Mouse (Mus musculus) G1E-ER4 (cell line): ENCODE results near the gene Mtss1l. TPM values are rescaled to one million over a fixed set of nuclear protein-coding genes. Genes with fewer than 3 reads are reported as not detected.

Experiments
- GATA1 ChIP-seq: IDR thresholded peaks from one replicate; pipeline ENCODE4 v1.8.0; 2012; ENCODE audit warnings: low read length, inconsistent platforms
- polyA plus RNA-seq: library from polyadenylated mRNA; stranded (reverse); fragments of >175 nt; gene quantifications from 2 replicates; pipeline ENCODE4 v1.2.3, GENCODE M21; 2012

The Mtss1l gene
- polyA plus RNA-seq, 1 experiment: 0.89 TPM

DNA sequence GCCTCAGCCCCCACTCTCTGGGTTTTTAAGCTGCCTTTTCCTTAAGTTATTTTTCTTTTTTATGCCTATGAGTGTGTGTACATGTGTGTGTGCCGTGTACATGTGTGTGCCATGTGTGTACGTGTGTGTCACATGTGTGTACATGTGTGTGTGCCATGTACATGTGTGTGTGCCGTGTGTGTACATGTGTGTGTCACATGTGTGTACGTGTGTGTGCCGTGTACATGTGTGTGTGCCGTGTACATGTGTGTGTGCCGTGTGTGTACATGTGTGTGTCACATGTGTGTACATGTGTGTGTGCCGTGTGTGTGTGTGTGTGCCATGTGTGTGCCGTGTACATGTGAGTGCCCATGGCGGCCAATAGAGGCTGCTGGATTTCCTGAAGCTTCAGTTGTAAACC, 23.9 kb downstream of the Mtss1l start:
- TF ChIP-seq GATA1: no peak

DNA sequence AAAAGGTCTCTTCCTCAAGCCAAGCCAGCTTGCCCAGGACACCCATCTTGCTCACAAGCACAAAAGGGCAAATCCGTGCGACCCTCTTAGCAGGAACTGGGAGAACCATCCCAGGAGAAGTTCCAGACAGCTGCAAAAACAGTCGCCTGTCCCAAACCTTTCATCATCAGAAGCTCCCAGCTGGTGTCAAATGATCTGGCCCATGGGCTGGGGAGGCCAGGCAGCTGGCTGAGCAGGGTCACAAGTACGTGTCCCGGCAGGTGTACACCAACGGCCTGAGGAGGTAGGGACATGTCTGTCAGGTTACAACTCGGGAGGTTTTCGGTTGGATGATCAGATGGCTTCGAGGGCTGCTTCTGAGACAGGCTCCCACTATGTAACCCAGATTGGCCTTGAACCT, 25.4 kb downstream of the Mtss1l start:
- TF ChIP-seq GATA1: no peak

DNA sequence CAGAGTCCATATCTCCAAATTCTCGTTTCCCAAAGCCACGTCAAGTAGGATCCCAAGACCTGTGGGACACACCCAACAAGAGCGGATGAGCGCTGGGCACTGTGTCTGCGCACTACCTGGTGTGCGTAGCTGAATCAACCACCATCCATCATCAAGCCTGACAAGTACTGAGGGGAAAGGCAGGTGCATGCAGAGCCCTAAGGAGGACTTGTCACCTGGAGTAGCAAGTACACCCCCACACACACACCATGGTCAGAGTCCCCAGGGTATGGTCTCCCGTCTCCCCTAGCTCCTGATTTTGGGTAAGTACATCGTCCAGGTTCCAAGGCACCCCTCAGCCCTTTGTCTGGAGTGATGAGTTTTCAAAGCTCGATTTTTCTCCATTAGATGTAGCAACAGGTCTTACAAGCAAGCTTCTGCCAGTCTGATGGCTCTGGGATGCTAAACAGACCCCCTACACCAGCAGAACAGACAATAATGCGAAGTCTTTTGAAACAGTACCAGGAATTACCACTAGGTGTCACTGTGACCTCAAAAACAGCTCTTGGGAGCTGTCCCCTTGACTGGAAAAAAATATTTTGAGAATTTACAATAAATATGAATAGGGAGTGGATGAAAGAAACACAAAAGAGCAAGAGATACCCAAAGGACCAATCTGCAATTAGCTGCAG, 28.4 kb downstream of the Mtss1l start:
- TF ChIP-seq GATA1: no peak

DNA sequence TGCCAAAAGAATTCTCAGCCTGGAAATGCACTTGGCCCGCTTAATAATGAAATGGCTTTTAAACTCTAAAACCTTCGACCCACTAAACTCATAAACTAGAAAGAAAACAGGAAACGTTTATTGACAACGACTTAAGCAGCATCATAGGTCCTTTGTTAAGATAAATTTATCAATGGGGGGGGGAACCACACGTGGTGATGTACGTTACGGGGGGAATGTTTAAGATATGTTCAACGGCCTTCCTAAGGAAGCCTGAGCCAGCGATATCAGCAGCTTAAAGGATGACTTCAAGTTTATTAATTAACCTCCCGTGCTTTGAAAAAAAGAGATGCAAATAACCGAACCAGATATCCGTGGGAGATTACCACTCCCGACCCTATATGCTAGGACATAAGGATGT, 29.0 kb downstream of the Mtss1l start:
- no peak for TF ChIP-seq GATA1

DNA sequence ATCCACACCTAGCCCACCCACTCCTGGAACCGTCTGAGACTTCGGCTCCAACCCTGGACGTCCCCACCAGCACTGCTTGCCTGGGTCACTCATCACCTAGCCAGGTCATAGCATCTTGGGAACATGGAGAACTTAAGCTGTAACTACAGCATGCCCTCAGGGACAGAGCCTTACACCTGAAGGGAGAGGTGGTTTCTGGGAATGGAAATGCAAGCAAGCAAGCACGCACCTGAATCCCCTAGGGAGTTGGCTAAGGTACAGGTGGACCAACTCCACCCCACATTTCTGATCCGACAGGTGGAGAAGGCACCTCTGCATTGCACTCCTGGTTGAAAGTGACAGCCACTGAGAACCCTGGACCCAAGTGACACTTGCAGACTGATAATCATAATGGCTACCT, 30.2 kb downstream of the Mtss1l start:
- TF ChIP-seq GATA1: no peak

DNA sequence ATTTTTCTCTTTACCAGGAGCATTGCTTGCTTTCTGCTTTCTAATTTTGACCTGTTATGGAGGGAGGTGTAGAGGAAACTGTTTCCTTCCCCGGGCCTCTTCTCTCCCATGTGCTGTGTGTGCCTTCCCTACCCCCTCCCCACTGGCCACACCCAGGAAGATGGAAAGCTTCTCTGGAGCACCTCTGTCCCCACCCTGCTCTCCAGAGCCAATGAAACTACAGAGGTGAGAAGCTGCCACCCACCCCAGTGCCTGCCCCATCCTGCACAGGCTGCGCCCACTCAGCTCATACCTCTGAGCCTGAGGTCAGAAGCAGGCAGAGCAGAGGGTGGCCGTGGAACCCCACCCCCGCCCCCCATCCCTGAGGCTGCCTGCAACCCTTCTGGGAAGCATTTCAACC, 33.4 kb downstream of the Mtss1l start:
- TF ChIP-seq GATA1: no peak

DNA sequence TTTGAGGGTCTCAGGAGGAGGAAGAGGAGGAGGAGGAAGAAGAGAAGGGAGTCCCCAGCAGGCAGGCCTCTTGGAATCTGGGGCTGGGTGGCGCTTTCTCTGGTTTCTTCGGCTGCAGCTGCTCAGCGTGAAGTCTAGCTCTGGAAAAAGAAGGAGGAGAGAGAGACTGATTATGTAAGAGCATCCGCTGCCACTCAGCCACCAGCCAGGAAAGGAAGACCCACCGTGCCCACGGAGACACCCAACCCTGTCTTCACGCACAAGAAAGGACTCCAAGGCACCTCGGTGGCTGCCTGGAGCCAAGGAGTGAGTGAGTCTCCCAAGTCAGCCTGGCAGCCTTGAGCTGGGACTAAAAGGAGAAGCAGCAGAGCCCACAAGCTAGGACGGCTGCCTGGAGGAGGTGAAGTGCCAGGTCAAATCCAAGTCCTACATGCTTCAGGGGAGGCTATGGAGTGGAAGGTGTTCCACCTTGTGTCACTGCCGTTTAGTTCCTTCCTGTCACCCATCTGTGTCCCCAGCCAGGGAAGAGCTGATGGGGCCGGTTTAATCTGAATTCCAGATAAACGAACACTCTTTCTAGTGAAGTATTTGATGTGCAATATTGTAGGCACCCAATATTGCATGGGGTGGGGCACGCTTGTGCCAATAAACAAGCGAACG, 34.4 kb downstream of the Mtss1l start:
- TF ChIP-seq GATA1: no peak

DNA sequence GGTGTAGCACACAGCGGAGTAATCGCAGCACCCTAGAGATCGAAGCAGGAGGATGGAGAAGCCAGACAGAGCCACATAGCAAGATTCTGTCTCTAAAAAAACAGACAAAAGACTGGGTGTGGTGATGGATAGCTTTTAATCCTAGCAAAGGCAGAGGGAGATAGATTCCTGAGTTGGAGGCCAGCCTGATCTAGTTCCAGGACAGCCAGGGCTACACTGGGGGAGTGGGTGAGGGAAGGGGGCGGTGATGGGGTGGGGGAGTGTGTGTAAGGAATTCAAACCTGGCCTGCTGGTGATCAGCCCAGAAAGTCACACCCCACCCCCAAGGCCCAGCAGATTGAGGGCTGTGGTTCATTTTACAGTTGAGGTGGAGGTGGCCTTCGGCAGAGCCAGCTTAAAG, 34.9 kb downstream of the Mtss1l start:
- TF ChIP-seq GATA1: no peak

DNA sequence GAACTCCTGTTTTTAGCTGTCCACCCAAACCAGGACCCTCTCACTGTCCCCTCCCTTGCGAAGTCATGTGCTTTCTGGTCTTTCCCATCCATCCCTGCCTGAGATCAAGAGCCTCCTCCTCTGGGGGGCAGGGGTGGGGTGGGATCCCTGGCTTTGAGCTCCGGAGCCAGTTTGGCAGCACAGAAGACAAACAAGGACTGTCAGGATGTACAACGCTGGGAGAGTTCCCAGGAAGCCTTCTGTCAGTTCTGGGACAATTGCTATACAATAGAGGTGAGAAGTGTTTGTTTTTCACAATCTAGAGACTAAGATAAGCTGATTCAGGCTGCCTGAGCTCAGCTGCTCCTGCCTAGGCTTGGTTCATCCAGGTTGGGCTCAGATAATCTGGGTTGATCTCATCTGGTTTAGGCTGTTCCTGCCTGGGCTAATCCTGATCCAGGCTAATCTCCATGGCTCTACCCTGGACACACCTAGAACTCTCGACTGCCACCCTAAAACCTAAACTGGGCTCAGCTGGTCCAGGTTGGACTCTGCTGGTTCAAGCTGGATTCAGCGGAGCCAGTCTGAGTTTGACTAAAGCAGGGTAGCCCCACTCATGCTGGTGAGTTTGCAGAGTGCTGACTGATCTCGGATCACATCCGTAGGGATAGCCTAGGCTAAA, 39.1 kb downstream of the Mtss1l start:
- no peak for TF ChIP-seq GATA1

DNA sequence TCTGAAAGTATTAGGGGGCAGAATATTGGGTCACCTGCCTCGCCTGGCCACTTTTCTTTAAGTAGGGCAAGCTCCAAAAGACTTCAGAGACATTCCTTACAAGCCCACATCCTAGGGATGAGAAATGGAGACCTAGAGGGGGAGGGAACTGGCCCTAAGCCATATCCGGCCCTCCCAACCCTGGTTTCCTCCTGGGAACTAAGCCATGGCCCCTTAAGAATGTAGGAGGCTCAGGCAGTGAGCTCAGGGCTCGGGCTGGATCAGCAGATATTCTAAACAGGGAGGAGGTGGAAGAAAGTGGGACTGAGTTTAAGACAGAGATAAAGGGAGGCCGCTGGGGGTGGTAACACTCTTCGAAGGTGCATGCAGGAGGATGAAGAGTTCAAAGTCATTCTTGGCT, 39.9 kb downstream of the Mtss1l start:
- no peak for TF ChIP-seq GATA1

DNA sequence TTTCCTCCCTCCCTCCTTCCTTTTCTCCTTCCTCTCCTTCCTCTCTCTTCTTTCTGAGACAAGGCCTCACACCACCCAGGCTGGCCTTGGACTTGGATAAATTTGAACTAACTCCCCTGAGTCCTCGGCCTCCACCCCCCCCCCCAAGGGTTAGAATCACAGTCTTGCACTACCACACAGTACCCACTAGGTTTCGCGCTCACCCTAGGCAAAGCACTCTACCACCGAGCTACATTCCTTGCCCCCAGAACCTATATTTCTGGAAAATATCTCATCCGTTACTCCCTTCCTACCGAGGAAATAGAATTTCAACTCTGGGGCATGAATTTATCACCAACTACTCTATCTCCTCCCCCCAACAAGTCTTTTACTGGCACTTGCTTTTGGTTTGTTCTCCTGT, 40.7 kb downstream of the Mtss1l start:
- no peak for TF ChIP-seq GATA1

DNA sequence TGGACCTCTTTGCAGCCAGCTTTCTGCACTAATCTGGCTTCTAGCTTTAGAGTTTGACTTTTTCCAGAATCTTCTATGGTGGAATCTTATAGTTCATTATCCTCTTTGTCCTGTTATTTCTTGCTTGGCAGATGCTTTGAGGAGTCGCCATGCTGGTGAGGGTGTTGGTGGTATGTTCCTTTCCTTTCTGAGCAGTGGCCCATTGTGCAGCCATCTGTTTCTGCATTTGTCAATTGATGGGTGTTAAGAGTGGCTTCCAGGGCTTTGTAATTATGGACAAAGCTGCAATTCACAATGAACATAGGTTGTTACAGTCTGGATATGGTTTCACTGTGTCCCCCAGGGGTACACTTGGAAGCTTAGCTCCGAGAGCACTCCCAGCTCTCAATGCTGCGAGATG, 43.4 kb downstream of the Mtss1l start:
- TF ChIP-seq GATA1: no peak

DNA sequence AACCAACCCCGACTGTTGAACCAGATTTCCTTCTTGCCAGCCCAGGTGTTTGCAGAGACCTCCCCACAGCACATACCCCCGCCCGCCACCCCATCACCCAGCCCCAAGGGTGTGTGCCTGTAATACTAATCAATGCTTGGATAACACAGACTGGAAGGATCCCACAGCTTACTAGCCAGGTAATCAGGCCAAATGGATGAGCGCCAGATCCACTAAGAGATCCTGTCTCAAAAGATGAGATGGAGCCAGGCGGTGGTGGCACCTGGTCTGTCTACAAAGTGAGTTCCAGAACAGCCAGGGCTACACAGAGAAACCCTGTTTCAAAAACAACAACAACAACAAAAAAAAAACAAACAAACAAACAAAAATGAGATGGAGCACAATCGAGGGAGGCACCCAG, 46.0 kb downstream of the Mtss1l start:
- no peak for TF ChIP-seq GATA1

DNA sequence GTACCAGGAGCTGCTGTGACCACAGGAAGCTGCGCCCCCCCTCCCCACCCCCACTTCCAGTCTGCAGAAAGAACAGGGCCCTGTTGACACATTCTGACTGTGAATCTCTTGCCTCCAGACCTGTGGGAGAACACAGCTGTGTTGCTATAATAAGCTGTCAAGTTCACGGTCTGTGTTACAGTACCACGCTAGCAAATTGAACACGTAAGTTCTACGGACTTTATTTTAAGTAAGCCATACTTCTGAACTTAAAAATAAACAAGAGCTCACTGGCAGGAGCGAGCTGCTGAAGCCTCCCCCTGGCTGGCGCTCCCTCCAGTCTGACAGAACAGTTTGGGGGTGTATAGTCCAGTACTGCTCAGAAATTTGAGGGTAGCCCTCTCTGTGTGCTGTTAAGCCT, 51.2 kb downstream of the Mtss1l start:
- TF ChIP-seq GATA1: no peak

DNA sequence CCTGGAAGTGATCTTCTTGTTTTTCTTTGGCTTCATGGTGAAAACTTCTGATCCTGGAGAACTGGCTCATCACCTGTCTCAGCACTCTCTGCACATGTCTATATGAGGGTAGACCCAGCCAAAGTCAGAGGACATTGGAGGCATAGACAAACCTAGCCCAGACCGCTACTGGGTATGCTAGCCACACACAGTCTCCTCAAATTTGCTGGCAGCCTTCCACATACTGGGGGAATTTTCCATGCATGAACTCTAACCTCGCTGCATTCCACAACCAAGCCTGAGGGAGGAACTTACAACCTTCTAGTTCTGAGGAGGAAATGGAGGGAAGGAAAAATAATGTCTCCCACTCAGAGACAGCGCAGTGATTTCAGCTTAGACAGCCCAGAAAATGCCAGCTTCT, 52.8 kb downstream of the Mtss1l start:
- no peak for TF ChIP-seq GATA1

DNA sequence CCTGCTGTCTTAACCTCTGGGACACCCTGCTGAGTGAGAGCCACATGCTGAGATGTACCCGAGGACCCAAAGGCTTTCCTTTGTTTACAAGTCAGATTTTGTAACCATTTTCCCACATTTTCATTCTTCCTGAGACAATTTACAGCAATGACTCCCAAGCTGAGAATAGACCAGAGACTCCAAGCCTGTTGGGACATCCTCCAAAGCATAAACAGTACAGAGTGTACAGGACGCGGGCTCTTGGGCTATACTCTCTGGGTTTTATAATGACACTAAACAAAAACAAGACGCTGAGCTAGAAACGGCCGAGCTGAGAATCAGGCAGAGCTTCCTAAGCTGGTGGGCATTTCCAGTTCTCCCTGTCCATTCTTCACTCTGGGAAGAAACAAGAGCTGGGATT, 53.4 kb downstream of the Mtss1l start:
- no peak for TF ChIP-seq GATA1

DNA sequence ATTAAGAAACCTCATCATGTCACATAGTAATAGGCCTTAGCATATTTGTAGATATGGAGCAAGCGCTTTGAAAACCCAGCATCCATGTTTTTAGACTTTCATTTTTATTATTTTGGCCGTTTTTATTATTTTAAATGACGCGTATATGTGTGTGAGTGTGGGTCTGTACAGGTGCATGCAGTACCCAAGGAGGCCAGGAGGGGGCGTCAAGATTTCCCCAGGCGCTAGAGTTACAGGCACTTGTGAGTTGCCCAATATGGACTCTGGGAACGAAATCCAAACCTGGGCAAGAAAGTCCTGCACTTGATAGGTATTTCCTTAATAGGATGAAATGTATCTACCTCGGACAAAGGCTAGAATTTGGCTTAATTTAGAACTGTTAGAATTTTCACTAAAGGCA, 54.0 kb downstream of the Mtss1l start:
- TF ChIP-seq GATA1: no peak

DNA sequence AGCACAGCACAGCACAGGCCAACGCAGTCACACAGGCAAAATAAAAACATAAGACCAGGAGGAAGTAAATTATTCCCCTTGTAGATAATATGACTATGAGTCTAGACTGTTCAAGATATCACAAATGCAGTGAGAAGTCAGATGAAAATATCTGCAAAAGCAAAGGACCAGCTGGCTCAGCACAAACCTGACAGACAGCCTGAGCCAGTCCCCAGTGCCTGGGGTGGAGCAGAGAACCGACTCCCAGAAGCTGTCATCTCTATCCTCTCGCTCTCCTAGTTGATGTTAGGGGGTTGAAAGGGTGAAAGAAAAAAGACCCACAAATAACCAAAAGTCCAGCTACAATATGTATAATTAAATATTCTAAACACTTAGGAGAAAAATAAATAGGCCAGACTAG, 54.4 kb downstream of the Mtss1l start:
- TF ChIP-seq GATA1: no peak
